Mouse (Mus musculus) kidney, adult 2 months (tissue): ENCODE measurements around the gene Yif1a.

Source experiments
- CTCF ChIP-seq: fragments of 200-500 bp; conservative IDR thresholded peaks from 2 replicates; pipeline ENCODE4 v1.5.1; 2011; ENCODE audit warnings: low read depth, mild to moderate bottlenecking, control low read depth, low read length, moderate library complexity, mixed read lengths; ENCODE audit not compliant: insufficient read depth, insufficient read length
- POLR2A ChIP-seq: fragments of 200-500 bp; IDR thresholded peaks from one replicate; pipeline ENCODE4 v1.6.1; 2011; ENCODE audit warnings: low read depth, low read length, control low read depth

DNA sequence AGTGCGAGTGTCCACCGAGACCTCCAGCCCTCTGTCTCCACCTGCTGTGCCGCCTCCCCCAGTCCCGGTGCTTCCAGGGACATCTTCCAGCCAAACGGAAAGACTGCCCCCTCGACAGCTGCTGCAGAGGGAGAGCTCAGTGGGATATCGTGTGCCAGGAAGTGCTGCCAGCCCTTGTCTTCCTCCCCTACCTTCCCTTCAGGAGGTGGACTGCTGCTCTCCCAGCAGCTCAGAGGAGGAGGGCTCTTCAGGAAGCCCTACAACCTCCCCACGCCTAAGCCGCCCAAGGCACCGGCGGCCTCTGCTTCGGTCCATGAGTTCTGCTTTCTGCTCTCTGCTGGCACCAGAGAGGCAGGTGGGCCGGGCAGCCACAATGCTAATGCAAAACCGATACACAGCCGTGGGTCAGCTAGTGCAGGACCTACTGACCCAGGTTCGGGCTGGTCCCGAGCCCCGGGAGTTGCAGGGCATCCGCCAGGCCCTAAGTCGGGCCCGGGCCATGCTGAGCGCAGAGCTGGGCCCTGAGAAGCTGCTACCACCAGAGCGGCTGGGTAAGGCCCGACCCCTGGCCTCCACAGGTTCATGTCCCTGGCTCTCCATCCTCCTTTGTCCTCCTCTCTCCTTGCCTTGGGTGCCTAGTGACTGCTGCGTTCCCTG is 36.0 kb upstream of the Yif1a start:
- no peak for TF ChIP-seq CTCF
- no peak for TF ChIP-seq POLR2A
